Mouse (Mus musculus) forebrain, embryonic 11.5 days (tissue): ENCODE measurements around the gene E2f1. TPM values are rescaled to one million over a fixed set of nuclear protein-coding genes. Genes with fewer than 3 reads are reported as not detected.

Experiments
- ATAC-seq: fragments of 200-750 bp; cut with Nextera tagmentation; replicated peaks from 2 replicates; pipeline ENCODE4 v1.8.0; 2017; ENCODE audit warnings: moderate TSS enrichment; ENCODE audit not compliant: low FRiP score
- DNase-seq: peaks from one replicate; pipeline ENCODE4 v3.0.0-alpha.2; 2017; ENCODE audit warnings: low spot score
- H3K27ac ChIP-seq: fragments of 300-500 bp; sonication (generic); 2 replicates; pipeline ENCODE4 v1.5.1; 2014; ENCODE audit warnings: low read depth, low read length
- H3K27me3 ChIP-seq: fragments of 300-500 bp; sonication (generic); 2 replicates; pipeline ENCODE4 v1.6.1; 2014; ENCODE audit warnings: mild to moderate bottlenecking, low read length, mixed read lengths; ENCODE audit not compliant: control insufficient read depth, insufficient read depth
- H3K36me3 ChIP-seq: fragments of 300-500 bp; sonication (generic); 2 replicates; pipeline ENCODE4 v1.6.1; 2014; ENCODE audit warnings: mild to moderate bottlenecking, low read length, moderate library complexity, mixed read lengths; ENCODE audit not compliant: control insufficient read depth, insufficient read depth
- H3K4me1 ChIP-seq: fragments of 300-500 bp; sonication (generic); replicated peaks from 2 replicates; pipeline ENCODE4 v1.6.1; 2014; ENCODE audit warnings: low read length, mixed read lengths; ENCODE audit not compliant: control insufficient read depth, insufficient read depth
- H3K4me2 ChIP-seq: fragments of 300-500 bp; sonication (generic); 2 replicates; pipeline ENCODE4 v1.6.1; 2014; ENCODE audit warnings: low read depth, mild to moderate bottlenecking, low read length, moderate library complexity, mixed read lengths; ENCODE audit not compliant: severe bottlenecking
- H3K4me3 ChIP-seq: fragments of 300-500 bp; sonication (generic); 2 replicates; pipeline ENCODE4 v1.5.1; 2014; ENCODE audit warnings: low read depth, low read length
- H3K9ac ChIP-seq: fragments of 300-500 bp; sonication (generic); 2 replicates; pipeline ENCODE4 v1.6.1; 2014; ENCODE audit warnings: low read length
- H3K9me3 ChIP-seq: fragments of 300-500 bp; sonication (generic); 2 replicates; pipeline ENCODE4 v1.6.1; 2016; ENCODE audit warnings: low read length, mixed read lengths; ENCODE audit not compliant: control insufficient read depth
- WGBS: fragments of 180-500 bp; shearing (Covaris S2); extraction: QIAGEN DNeasy Blood & Tissue Kit; methylation state at CpG from one replicate; pipeline ENCODE4 v1.1.7; 2014; 5-methylcytosine and 5-hydroxymethylcytosine counted together
- polyA plus RNA-seq: library from polyadenylated mRNA; unstranded; fragments of >200 nt; fragmentation: Nextera tagmentation; extraction: Ambion mirVana; gene quantifications from 2 replicates; pipeline ENCODE4 v1.2.1, GENCODE M21; 2014

Gene E2f1
- polyA plus RNA-seq, 1 experiment from 2014 or later, result 17.6 TPM

GRCm38 (mm10) chr2:154565562-154565961, 4.1 kb downstream of the E2f1 start:
- Histone ChIP-seq H3K4me1 (peaks cover 18% of the 10 kb centered on the region), H3K27ac (no peak overlapping the region), H3K9me3 (no peaks in the 10 kb centered on the region), H3K9ac (no peak overlapping the region), H3K36me3 (peaks cover 12% of the 10 kb centered on the region; the same call in 1 of the 2 replicates), H3K27me3 (no peaks in the 10 kb centered on the region), H3K4me3 (no peak overlapping the region), H3K4me2 (no peak overlapping the region)
- no peak for ATAC-seq
- no peak for DNase-seq
- WGBS, result 81% methylated on average over 3 of the region's 3 CpGs

DNA sequence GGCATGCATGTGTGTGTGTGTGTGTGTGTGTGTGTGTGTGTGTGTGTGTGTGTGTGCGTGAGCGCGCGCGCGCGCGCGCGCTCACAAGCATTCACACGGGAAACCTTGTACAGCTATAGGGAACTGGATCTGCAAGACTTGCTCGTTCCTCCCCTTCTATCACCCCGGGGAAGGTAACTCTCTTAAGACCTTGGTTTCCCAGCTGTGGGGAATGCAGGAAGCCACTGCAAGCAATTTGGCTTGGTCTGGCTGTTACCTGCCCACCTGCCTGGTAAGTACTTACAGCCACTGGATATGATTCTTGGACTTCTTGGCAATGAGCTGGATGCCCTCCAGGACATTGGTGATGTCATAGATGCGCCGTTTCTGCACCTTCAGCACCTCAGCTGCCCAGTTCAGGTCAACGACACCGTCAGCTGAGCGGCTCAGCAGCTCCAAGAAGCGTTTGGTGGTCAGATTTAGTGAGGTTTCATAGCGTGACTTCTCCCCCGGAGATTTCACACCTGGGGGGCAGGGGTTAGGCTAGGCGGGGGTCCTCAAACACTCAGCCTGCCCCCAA, 6.0 kb downstream of the E2f1 start:
- DNase-seq (no peak), ATAC-seq (no peak)
- Histone ChIP-seq H3K9ac (no peak overlapping the region), H3K4me3 (no peak overlapping the region), H3K27ac (no peak overlapping the region), H3K4me2 (no peak overlapping the region), H3K36me3 (peaks cover 14% of the 10 kb centered on the region; the same call in 1 of the 2 replicates), H3K27me3 (no peaks in the 10 kb centered on the region), H3K4me1 (peaks cover 17% of the 10 kb centered on the region), H3K9me3 (no peaks in the 10 kb centered on the region)
- 95% methylated on average over 22 of the region's 22 CpGs for WGBS

DNA sequence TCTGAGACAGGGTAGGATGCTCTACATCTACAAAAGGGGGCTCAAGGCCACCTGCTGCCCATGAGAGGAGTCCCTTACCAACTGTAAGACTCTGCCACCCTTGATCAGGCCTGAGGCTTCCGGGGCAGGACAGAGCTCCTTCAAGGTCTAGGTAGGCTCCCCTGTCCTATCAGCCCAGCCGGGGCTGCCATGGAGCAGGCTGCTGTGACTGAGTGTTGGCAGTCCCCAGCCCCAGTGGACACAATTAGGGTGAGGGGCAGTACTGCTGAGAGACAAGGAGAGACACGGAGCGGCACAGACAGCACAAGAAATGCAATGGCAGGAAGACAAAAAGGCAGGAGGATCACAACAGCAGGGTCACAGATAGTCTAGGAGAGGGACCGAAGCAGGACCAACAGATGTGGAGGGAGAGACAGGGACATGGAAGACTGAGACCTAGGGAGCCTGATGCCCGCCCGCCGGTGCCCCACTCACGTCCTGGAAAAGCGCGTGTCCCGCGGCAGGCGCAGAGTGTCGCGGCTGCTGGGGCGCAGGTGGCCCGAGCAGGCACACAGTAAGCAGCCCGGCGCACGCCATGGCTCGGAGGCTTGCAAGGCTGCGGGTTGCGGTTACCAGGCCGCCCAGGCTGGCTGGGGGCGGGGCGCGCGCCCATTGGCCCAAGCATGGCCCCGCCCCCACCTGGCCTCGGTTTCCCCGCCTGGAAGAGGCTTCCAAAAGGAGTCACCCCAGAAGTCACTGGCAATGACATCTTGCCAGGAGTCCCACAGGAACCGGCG, 11.2 kb downstream of the E2f1 start, which contains the start of gene Necab3:
Gene Necab3 (minus strand): TSS at position 627 of the 776 bp plus-strand sequence.
- peak within 1 kb of the TSS; percentile 21 for H3K4me3 ChIP-seq
- no peaks in the 10 kb centered on the region for H3K9me3 ChIP-seq
- H3K27ac ChIP-seq, result no peak within 1 kb of the TSS
- peaks cover 8% of the 10 kb centered on the region; the same call in 1 of the 2 replicates for H3K4me1 ChIP-seq
- peak within 1 kb of the TSS; percentile 47 for H3K9ac ChIP-seq
- peak within 1 kb of the TSS; percentile 41 for H3K4me2 ChIP-seq
- peaks cover 13% of the 10 kb centered on the region; the same call in 1 of the 2 replicates for H3K36me3 ChIP-seq
- 3% methylated on average over 34 of the region's 34 CpGs for WGBS
- DNase-seq (peak; percentile 74), ATAC-seq (peak; percentile 67)
- no peaks in the 10 kb centered on the region for H3K27me3 ChIP-seq

DNA sequence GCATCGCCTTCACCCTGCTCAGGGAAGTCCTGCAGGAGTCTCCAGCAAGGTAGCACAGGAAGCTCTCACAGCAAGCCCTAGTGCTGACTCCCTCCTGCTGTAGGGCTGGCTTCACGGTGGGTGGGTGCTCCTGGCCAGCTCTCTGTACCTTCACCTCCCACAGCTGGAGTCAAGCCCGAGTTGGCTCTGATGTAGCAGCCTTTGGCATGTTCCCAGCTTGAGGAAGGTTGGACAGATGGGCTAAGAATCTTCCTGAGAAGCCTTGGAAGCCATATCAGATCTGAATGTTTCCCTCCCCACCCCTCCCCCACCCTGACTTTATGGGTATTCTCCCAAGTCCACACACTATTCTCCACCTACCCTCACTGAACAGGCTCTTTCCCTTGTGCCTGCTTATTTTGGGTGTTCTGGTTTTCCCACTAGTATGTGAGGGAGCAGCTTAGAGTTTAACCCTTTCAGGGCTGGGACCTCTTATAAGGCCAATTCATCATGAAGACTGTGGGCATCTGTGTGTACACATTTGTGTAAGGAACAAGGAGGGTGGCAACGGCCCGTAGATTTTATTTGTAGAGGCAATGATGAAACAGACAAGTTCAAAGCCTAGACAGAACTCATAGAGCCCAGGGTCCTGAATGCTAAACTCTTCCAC, 12.4 kb downstream of the E2f1 start:
- no peak for ATAC-seq
- Histone ChIP-seq H3K36me3 (peaks cover 5% of the 10 kb centered on the region; the same call in 1 of the 2 replicates), H3K9me3 (no peaks in the 10 kb centered on the region), H3K4me3 (no peak overlapping the region), H3K27ac (no peak overlapping the region), H3K4me2 (no peak overlapping the region), H3K4me1 (peaks cover 9% of the 10 kb centered on the region), H3K9ac (no peak overlapping the region; the same call in 1 of the 2 replicates), H3K27me3 (no peaks in the 10 kb centered on the region)
- WGBS, result 60% methylated on average over 5 of the region's 5 CpGs
- no peak for DNase-seq

DNA sequence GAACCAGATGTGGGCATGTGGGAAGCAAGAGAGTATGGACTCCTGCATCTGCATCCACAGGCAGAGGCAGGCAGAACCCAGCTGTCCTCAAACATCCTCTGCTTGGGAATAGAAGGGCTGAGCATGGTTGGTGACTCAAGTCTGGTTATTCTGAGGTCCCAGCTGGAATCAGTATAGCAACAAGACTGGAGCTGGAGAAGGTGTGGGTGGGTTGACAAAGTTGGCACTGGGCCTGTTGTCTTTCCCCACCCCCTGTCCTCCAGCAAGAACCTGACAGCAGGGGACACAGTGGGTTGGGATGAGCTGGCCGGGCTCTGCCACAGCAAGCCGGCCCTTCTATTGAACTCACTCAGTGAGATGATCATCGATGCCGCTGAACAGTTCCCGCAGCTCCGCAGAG, 14.5 kb downstream of the E2f1 start:
- no peaks in the 10 kb centered on the region for H3K36me3 ChIP-seq
- H3K4me1 ChIP-seq, result peaks cover 14% of the 10 kb centered on the region
- H3K4me2 ChIP-seq, result no peak overlapping the region
- peak; percentile 44 for DNase-seq
- no peak overlapping the region for H3K27ac ChIP-seq
- 84% methylated on average over 6 of the region's 6 CpGs for WGBS
- H3K27me3 ChIP-seq, result peaks cover 17% of the 10 kb centered on the region
- ATAC-seq, result no peak
- H3K9me3 ChIP-seq, result no peaks in the 10 kb centered on the region
- H3K4me3 ChIP-seq, result no peak overlapping the region
- no peak overlapping the region for H3K9ac ChIP-seq

DNA sequence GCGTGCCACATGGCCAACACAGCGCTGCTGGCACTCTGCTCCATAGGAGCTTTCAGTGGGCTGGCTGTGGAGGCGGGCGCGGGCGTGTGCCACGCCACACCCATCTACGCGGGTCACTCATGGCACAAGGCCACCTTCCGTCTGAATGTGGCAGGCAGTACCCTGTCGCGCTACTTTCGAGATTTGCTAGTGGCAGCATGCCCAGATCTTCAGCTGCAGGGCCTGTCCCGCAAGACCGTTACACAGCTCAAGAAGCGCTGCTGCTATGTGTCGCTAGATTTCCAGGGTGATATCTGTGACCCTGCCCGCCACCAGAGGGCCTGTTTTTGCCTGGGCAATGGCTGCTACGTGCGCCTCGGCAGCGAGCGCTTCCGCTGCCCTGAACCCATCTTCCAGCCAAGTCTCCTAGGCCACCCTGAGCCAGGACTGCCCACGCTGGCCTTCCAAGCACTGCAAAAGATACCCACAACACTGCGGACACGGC, 17.2 kb downstream of the E2f1 start:
- H3K4me3 ChIP-seq, result no peak overlapping the region
- peak; percentile 77 for DNase-seq
- no peaks in the 10 kb centered on the region for H3K9me3 ChIP-seq
- no peaks in the 10 kb centered on the region for H3K36me3 ChIP-seq
- H3K4me1 ChIP-seq, result peaks cover 19% of the 10 kb centered on the region
- H3K27me3 ChIP-seq, result peaks cover 18% of the 10 kb centered on the region
- WGBS, result 29% methylated on average over 27 of the region's 27 CpGs
- peak overlapping the region; percentile 8 for H3K9ac ChIP-seq
- ATAC-seq, result peak; percentile 28
- H3K27ac ChIP-seq, result no peak overlapping the region
- 0 out of 2 replicates have a peak overlapping the region, but pooled peaks have one; percentile 8 for H3K4me2 ChIP-seq

DNA sequence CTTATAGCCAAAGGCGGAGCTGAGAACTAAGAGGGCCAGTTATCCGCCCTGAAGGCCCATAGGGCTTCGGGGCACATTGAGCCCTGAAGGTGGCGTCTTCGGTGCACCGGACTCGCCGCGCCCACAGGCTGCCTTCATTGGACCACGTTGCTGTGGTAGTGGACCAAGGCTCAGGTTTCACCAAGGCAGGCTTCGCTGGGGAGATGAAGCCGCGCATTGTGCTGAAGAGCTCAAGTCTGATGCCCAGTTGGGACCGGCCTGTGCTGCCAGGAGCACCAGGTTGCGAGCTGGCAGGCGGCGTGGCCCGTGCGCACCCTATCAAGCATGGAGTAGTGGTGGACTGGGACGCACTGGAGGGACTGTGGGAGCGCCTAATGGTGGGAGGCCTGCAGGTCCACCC, 17.8 kb downstream of the E2f1 start:
- Histone ChIP-seq H3K27ac (no peak overlapping the region), H3K4me3 (no peak overlapping the region), H3K9me3 (no peaks in the 10 kb centered on the region), H3K36me3 (no peaks in the 10 kb centered on the region), H3K4me2 (0 out of 2 replicates have a peak overlapping the region, but pooled peaks have one; percentile 8), H3K27me3 (peaks cover 18% of the 10 kb centered on the region), H3K9ac (no peak overlapping the region; the same call in 1 of the 2 replicates), H3K4me1 (peaks cover 19% of the 10 kb centered on the region)
- no peak for ATAC-seq
- WGBS, result 33% methylated on average over 21 of the region's 21 CpGs
- DNase-seq, result peak; percentile 62

DNA sequence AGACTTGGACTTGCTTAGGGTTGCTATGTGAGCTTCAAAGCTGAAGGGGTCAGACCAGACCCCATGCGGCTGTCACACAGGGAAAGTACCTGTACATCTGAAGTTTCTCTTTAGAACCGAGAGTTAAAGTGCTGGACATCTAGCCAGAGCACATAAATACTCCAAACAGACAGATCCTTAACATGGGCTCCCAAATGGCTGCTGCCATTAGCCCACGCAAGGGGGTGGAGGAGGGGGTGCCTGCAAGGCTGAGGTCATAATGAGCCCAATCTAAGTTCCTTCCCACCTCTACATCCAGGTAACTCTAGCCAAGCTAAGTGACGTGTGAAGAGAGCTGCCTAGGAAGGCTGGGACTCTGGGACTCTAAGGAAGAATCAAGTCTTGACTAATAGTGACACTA, 18.2 kb downstream of the E2f1 start, which contains the start of gene Actl10:
Gene Actl10 (plus strand): TSS at position 301 of the 400 bp plus-strand sequence.
- Histone ChIP-seq H3K36me3 (no peaks in the 10 kb centered on the region), H3K9me3 (no peaks in the 10 kb centered on the region), H3K9ac (peak within 1 kb of the TSS; percentile 8), H3K27me3 (peaks cover 18% of the 10 kb centered on the region), H3K27ac (no peak within 1 kb of the TSS), H3K4me3 (no peak within 1 kb of the TSS), H3K4me1 (peaks cover 19% of the 10 kb centered on the region), H3K4me2 (0 out of 2 replicates have a peak within 1 kb of the TSS, but pooled peaks have one; percentile 8)
- peak; percentile 49 for DNase-seq
- WGBS, result 82% methylated on average over 4 of the region's 4 CpGs
- ATAC-seq, result no peak
